In the genomic region with DNA sequence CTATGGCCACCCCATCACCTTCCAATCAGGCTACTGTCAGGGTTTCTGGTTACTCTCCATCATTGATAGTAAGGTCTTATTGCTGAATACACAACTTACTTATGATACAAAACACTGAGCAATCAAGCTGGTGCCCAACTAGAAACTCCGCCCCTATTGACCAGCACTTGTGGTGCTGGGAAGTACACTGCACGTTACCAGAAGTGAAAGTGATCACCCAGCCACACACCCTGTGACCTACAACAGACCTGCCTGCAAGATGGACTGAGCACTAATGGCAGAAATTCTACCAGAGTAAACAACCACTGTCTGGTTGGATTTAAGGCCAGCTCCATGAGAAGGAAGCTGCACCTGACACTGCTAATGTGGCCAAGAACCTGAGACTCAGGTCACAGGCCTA, we compare ENCODE assay signal across 8 mouse cellular contexts.
"Had no signal": no experiment of that assay in that cellular context is flagged by ENCODE, and none has a peak within 500 bp of the region (broad histone marks: within the 10 kb centered on the region; RNA-seq: fewer than 3 reads in every experiment).

No protein-coding gene starts in this region.

- ATAC-seq: midbrain, embryonic 16.5 days had no signal

- DNase-seq: kidney, adult 2 months; kidney, postnatal 14 days; layer of hippocampus, postnatal 36 days; lung, adult 18-20 months; right cerebral cortex, adult 18-20 months; right cerebral cortex, postnatal 25 days; thymus, postnatal 14 days had no signal
